Mouse (Mus musculus) brain, embryonic 14.5 days (tissue): ENCODE measurements around the gene Tmem236.

Experiments
- CTCF ChIP-seq: fragments of 200-500 bp; IDR thresholded peaks from 2 replicates; pipeline ENCODE4 v1.5.1; 2012; ENCODE audit warnings: inconsistent platforms, mild to moderate bottlenecking, moderate library complexity, borderline replicate concordance; ENCODE audit not compliant: insufficient read depth, insufficient read length; ENCODE audit errors: extremely low read depth
- POLR2A ChIP-seq: fragments of 200-500 bp; IDR thresholded peaks from 2 replicates; pipeline ENCODE4 v1.6.1; 2012; ENCODE audit warnings: mild to moderate bottlenecking, inconsistent platforms, borderline replicate concordance; ENCODE audit not compliant: poor library complexity, insufficient read depth, insufficient read length, severe bottlenecking; ENCODE audit errors: extremely low read depth

DNA sequence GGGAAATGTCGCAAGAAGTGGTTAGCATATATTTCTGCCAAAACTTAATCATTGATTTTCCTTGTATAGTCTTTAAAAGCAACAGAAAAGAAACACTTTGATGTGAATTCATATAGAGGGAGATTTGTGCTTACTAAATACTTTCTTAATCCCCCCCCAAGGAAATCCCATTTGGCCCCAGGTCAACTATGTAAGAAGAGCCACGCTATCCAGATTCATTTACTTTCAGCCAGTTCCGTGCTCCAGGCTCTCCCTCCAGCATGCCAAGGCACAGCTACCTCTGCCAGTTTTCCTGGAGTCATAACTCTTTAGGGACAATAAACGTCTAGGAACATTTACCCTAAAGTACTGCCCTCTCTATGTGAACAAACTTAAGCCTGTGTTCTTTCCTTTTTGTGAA is 63.4 kb downstream of the Tmem236 start:
- no peak for TF ChIP-seq CTCF
- TF ChIP-seq POLR2A = no peak
